Mouse (Mus musculus) C2C12 (cell line): ENCODE data around the gene Gcn1l1.

Experiments used
- CEBPB ChIP-seq: IDR thresholded peaks from one replicate; pipeline ENCODE4 v1.6.1; 2011; ENCODE audit warnings: low read depth, mild to moderate bottlenecking, control low read depth, moderate library complexity
- CTCF ChIP-seq: IDR thresholded peaks from one replicate; pipeline ENCODE4 v1.5.1; 2011; ENCODE audit not compliant: control insufficient read depth, insufficient read depth, insufficient read length
- FOSL1 ChIP-seq: IDR thresholded peaks from one replicate; pipeline ENCODE4 v1.8.0; 2011; ENCODE audit warnings: mild to moderate bottlenecking, low read length; ENCODE audit not compliant: poor library complexity, insufficient read depth, severe bottlenecking
- MAX ChIP-seq: IDR thresholded peaks from one replicate; pipeline ENCODE4 v1.6.1; 2011; ENCODE audit warnings: mild to moderate bottlenecking, control low read depth
- MYOD1 ChIP-seq: IDR thresholded peaks from one replicate; pipeline ENCODE4 v1.6.1; 2011; ENCODE audit warnings: low read depth; ENCODE audit not compliant: control insufficient read depth, insufficient read length
- MYOG ChIP-seq: IDR thresholded peaks from one replicate; pipeline ENCODE4 v1.6.1; 2011; ENCODE audit not compliant: control insufficient read depth, insufficient read length; ENCODE audit errors: extremely low read depth
- USF1 ChIP-seq: IDR thresholded peaks from one replicate; pipeline ENCODE4 v1.6.1; 2011; ENCODE audit warnings: low read depth, mild to moderate bottlenecking, control low read depth, moderate library complexity

DNA sequence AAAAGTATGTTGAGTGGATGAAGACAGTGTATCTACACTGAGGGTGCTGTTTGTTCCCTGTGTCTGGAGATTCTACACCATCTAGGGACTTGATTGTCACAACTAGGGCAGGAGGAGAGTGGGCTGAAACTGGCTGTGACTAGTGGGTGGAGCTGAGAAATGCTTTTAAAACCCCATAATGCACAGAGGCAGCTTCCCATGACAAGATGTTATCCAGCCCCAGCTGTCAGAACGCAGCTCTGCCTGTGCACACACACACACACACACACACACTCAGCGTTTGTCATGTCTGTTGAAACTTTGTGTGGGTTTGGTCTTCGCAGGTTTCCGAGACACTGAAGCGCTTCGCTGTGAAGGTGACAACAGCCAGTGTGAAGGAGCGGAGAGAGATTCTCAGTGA lies 6.0 kb downstream of the Gcn1l1 start:
- no peak for TF ChIP-seq CTCF
- TF ChIP-seq MAX, result no peak
- TF ChIP-seq USF1, result no peak
- no peak for TF ChIP-seq CEBPB
- TF ChIP-seq MYOD1, result no peak
- TF ChIP-seq FOSL1, result no peak
- no peak for TF ChIP-seq MYOG
